Mouse (Mus musculus) skeletal muscle tissue, adult 2 months (tissue): ENCODE results near the gene Arl6ip6.

Experiments
- DNase-seq: peaks from one replicate; pipeline ENCODE4 v3.0.0-alpha.2; 2012; ENCODE audit warnings: low read depth, low spot score

Gene Arl6ip6

GRCm38 (mm10) chr2:53191523-53192220, at the start of gene Arl6ip6:
TSS of gene Arl6ip6 (plus strand) at chr2:53191726.
- DNase-seq, result peak; percentile 89

DNA sequence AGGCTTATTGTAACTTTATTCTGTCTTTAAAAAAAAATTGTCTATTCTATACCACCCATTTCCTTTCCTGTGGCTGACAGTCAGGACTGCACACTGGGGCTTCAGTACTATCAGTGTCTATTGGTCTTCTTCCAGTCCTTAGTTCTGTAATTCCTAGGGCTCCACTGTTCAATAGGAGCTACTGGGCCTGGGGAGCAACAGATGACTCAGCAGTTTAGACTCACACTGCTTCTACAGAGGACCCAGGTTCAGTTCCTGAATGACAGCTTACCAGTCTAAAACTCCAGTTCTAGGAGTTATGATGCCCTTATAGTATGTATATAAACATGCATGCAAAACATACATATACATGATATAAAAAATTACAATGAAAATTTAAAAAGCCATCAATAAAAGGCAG, 44.7 kb upstream of the Arl6ip6 start:
- DNase-seq, result no peak

- DNase-seq, result no peak
Observed at GRCm38 (mm10) chr2:53173966-53174365, 17.6 kb upstream of the Arl6ip6 start.

- DNase-seq, result no peak
Observed at GRCm38 (mm10) chr2:53178966-53179365, 12.6 kb upstream of the Arl6ip6 start.

GRCm38 (mm10) chr2:53179876-53180275, 11.7 kb upstream of the Arl6ip6 start:
- no peak for DNase-seq

- peak; percentile 5 for DNase-seq
Observed at GRCm38 (mm10) chr2:53189811-53190210, 1.7 kb upstream of the Arl6ip6 start.

DNA sequence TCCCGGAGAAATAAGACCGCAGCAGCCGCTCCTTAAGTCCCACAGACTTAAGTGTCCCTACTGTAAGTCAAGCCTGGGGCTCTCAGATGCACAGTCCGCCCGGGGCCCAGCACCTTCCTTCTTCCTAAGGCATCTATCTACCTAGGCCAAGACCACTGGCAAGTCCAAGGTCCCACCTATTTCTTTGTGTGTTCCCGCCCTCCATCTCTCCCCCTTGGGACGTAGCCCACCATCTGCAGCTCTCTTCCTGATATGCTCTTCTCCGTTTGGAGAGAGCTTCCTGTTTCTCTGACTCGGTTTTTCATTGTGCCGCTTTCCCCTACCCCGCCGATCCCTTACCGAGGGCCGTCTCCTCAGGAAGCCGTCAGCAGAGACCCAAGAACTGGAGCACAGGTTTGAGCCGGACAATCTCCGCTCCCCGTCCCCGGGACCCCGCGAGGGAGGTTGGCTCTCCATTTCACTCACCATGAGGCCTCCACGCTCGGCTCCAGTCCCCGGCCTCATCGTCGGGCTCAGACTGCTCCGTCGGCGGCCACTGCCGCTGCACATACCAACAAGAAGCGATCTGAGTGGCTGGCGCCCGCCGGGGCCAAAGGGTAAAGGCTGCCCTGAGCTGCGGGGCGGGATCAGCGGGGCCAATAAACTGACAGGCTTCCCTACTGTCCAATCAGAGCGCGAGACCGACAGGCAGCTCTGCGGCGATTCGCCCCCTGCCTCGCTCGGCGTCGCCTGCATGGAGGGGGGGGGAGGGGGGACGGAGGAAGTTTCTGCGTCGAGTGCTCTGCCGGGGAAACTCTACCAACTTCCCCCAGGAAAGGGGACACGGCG, 628 bp upstream of the Arl6ip6 start, which contains the start of gene Prpf40a:
TSS of gene Prpf40a (minus strand) at position 601 of the 828 bp plus-strand sequence.
- DNase-seq, result peak; percentile 99

- peak; percentile 13 for DNase-seq
Observed at GRCm38 (mm10) chr2:53192386-53192785, 860 bp downstream of the Arl6ip6 start.

DNA sequence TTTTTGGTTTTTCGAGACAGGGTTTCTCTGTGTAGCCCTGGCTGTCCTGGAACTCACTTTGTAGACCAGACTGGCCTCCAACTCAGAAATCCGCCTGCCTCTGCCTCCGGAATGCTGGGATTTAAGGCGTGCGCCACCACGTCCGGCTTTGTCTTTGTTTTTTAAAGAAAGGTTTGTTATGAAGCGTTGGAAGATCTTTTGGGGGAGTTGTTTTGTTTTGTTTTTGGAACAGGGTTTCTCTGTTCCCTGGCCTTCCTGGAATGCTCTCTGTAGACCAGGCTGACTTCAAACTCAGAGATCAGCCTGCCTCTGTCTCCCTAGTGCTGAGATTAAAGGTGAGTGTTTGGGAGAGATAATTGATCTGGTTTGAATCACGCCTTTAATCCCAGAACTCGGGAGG, 4.9 kb downstream of the Arl6ip6 start:
- DNase-seq, result no peak

DNA sequence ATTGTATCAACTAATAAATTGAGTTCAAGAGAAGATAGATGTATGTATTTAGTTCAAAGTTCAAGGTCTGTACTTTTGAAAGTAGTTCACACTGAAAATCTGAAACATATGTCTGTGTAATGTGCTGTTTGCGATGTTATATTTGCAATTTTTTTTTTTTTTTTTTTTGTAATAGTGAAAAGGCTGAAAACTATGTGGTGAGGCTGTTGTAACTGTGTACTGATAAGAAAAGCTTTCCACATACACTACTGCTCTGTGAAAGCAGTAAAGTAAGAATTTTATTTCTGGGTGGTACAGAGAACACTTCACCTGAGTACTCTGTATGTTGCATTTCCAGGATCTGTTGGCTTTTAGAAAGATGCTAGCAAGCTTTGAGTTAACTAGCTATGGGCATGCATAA, 7.7 kb downstream of the Arl6ip6 start:
- DNase-seq, result no peak

DNA sequence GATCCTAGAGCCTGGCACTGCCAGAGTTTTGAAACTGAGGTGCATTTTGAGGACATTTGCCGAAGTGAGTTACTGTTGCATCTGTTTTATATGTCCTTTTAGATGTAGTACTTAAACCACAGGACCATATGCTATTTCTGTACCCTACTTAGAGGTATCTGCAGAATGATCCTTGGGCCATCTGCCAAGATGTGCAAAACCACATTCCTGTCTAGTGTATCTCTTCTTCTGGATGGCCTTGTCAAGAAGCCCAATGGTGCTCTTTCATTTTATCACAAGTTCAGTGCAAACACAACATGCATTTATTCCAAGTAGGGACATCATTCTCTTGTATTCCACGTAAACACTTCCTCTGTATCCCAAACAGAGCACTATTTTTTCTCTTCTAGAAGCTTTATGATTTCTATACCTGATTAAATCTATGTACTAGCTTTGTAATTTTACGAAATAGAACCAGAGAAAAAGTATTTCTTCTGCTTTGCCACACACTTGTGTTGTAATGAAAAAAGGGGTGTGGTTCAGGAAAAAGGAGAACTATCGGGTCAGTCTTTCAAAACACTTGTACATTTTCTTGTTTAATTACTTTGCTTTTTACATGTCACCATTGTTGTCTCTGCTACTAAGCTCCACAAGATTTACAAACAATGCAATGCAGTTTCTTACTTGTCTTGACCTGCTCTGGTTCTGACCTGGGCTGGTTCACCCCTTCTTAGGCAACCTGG, 8.8 kb downstream of the Arl6ip6 start:
- DNase-seq, result no peak

- no peak for DNase-seq
Observed at GRCm38 (mm10) chr2:53204373-53205274, 13.1 kb downstream of the Arl6ip6 start.

DNA sequence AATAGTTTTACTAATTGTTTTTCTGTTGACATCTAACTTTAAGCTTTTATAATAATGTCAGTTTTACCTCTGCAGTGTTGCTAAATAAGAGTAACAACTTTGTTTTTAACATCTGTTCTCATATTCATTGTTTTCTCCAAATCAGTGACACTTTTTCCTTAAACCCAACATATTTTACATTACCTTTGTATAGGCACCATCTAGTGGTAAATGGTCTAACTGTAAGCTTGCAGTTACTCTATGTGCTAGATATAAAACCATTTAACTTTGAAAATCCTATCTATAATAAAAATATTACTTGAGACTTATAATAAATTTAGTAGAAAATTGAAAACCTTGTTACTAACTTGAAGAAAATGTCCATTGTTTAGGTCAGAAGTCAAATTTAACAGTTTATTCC, 15.2 kb downstream of the Arl6ip6 start:
- no peak for DNase-seq

DNA sequence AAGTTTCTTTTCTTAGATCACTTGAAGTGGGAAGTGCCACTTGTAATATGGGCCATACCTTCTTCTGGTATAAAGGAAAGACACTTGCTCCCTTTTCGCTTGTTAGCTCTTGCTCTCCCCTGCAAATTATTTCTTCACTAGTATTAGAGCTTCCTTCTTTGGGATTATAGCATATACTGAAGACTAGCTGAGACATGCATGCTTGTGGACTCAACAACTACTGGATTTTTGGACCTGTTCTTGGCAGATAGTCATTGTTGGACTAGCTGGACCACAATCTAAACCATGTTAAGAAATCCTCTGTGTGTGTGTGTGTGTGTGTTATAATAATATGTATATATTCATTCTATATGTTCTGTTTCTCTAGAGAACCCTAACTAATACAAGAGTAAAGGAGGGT, 22.0 kb downstream of the Arl6ip6 start:
- DNase-seq, result no peak

GRCm38 (mm10) chr2:53222242-53222641, 30.7 kb downstream of the Arl6ip6 start:
- no peak for DNase-seq

DNA sequence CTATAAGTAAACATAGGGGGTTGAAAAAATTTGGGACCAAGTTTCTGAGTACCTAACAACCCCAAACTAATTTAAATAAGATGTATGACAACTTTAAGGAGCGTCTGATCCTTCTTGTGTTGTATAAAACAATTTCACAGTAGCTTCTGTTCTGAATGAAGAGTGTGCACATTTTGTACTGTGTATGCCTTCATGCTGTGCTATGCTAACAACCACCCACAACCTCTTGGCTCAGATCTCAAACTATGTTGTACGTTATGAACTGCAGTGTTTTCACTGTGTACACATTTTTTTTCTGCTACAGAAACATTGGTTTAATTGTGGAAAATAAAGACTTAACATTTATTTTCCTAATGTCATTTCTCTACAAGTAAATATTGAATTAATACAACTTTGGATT, 65.5 kb downstream of the Arl6ip6 start:
- DNase-seq, result no peak
